Mouse (Mus musculus) lung, embryonic 14.5 days (tissue): ENCODE results near the gene Lrp5. TPM values are rescaled to one million over a fixed set of nuclear protein-coding genes. Genes with fewer than 3 reads are reported as not detected.

Experiments
- ATAC-seq: fragments of 200-750 bp; cut with Nextera tagmentation; 2 replicates; pipeline ENCODE4 v1.8.0; 2017; ENCODE audit warnings: mild to moderate bottlenecking, moderate TSS enrichment, moderate library complexity; ENCODE audit not compliant: insufficient read depth
- DNase-seq: peaks from one replicate; pipeline ENCODE4 v3.0.0-alpha.2; 2015
- H3K27ac ChIP-seq: fragments of 300-500 bp; sonication (generic); 2 replicates; pipeline ENCODE4 v1.5.1; 2014; ENCODE audit warnings: low read depth, mild to moderate bottlenecking, moderate library complexity
- H3K27me3 ChIP-seq: fragments of 300-500 bp; sonication (generic); 2 replicates; pipeline ENCODE4 v1.6.1; 2014; ENCODE audit warnings: low read length, control low read depth; ENCODE audit not compliant: insufficient read depth
- H3K36me3 ChIP-seq: fragments of 300-500 bp; sonication (generic); 2 replicates; pipeline ENCODE4 v1.6.1; 2014; ENCODE audit warnings: control low read depth; ENCODE audit not compliant: insufficient read depth
- H3K4me1 ChIP-seq: fragments of 300-500 bp; sonication (generic); 2 replicates; pipeline ENCODE4 v1.6.1; 2014; ENCODE audit warnings: antibody characterized with exemption, control low read depth; ENCODE audit not compliant: insufficient read depth
- H3K4me2 ChIP-seq: fragments of 300-500 bp; sonication (generic); 2 replicates; pipeline ENCODE4 v1.6.1; 2014; ENCODE audit warnings: mild to moderate bottlenecking
- H3K4me3 ChIP-seq: fragments of 300-500 bp; sonication (generic); 2 replicates; pipeline ENCODE4 v1.5.1; 2014; ENCODE audit warnings: low read depth, low read length
- H3K9ac ChIP-seq: fragments of 300-500 bp; sonication (generic); 2 replicates; pipeline ENCODE4 v1.6.1; 2014
- H3K9me3 ChIP-seq: fragments of 300-500 bp; sonication (generic); 2 replicates; pipeline ENCODE4 v1.6.1; 2016; ENCODE audit warnings: low read depth, low read length, control low read depth
- CTCF ChIP-seq: IDR thresholded peaks from 2 replicates; pipeline ENCODE4 v1.5.1; 2016; ENCODE audit warnings: antibody characterized with exemption, low read depth
- WGBS: fragments of 180-500 bp; shearing (Covaris S2); extraction: QIAGEN DNeasy Blood & Tissue Kit; methylation state at CpG from one replicate; pipeline ENCODE4 v1.1.7; 2014; 5-methylcytosine and 5-hydroxymethylcytosine counted together
- polyA plus RNA-seq: library from polyadenylated mRNA; unstranded; fragments of >200 nt; fragmentation: Nextera tagmentation; extraction: Ambion mirVana; gene quantifications from 2 replicates; pipeline ENCODE4 v1.2.1, GENCODE M21; 2014

The Lrp5 gene
- polyA plus RNA-seq, 1 experiment from 2014 or later = 11.4 TPM

- Histone ChIP-seq H3K9ac (no peak overlapping the region), H3K27ac (no peak overlapping the region), H3K36me3 (peaks cover 81% of the 10 kb centered on the region), H3K27me3 (no peaks in the 10 kb centered on the region), H3K4me3 (no peak overlapping the region), H3K4me2 (no peak overlapping the region), H3K4me1 (no peaks in the 10 kb centered on the region), H3K9me3 (peaks cover 4% of the 10 kb centered on the region; the same call in 1 of the 2 replicates)
- DNase-seq (no peak), ATAC-seq (no peak)
- 92% methylated on average over 3 of the region's 3 CpGs for WGBS
- no peak for TF ChIP-seq CTCF
Measured at GRCm38 (mm10) chr19:3647999-3648398, 38.4 kb downstream of the Lrp5 start.

- H3K4me1 ChIP-seq = no peaks in the 10 kb centered on the region
- H3K27ac ChIP-seq = peak overlapping the region; percentile 38; the same call in 1 of the 2 replicates
- H3K4me3 ChIP-seq = no peak overlapping the region
- peaks cover 79% of the 10 kb centered on the region for H3K36me3 ChIP-seq
- H3K9ac ChIP-seq = no peak overlapping the region
- H3K27me3 ChIP-seq = no peaks in the 10 kb centered on the region
- WGBS = 86% methylated on average over 3 of the region's 3 CpGs
- no peak overlapping the region for H3K4me2 ChIP-seq
- no peak for TF ChIP-seq CTCF
- DNase-seq (no peak), ATAC-seq (no peak)
- no peaks in the 10 kb centered on the region for H3K9me3 ChIP-seq
Measured at GRCm38 (mm10) chr19:3645813-3646212, 40.6 kb downstream of the Lrp5 start.

- Histone ChIP-seq H3K36me3 (peaks cover 80% of the 10 kb centered on the region), H3K4me1 (no peaks in the 10 kb centered on the region), H3K27me3 (no peaks in the 10 kb centered on the region), H3K27ac (no peak overlapping the region; the same call in 1 of the 2 replicates), H3K9me3 (no peaks in the 10 kb centered on the region), H3K4me3 (no peak overlapping the region), H3K9ac (no peak overlapping the region), H3K4me2 (no peak overlapping the region)
- ATAC-seq (no peak), DNase-seq (no peak)
- TF ChIP-seq CTCF = no peak
- 73% methylated on average over 4 of the region's 4 CpGs for WGBS
Measured at GRCm38 (mm10) chr19:3645318-3645717, 41.0 kb downstream of the Lrp5 start.

- peaks cover 45% of the 10 kb centered on the region for H3K36me3 ChIP-seq
- H3K27me3 ChIP-seq = no peaks in the 10 kb centered on the region
- no peak overlapping the region for H3K4me2 ChIP-seq
- no peak for TF ChIP-seq CTCF
- H3K9me3 ChIP-seq = no peaks in the 10 kb centered on the region
- no peak overlapping the region for H3K27ac ChIP-seq
- no peak for DNase-seq
- peaks cover 11% of the 10 kb centered on the region for H3K4me1 ChIP-seq
- ATAC-seq = no peak
- WGBS = 88% methylated on average over 7 of the region's 7 CpGs
- H3K9ac ChIP-seq = no peak overlapping the region
- no peak overlapping the region for H3K4me3 ChIP-seq
Measured at GRCm38 (mm10) chr19:3639561-3639960, 46.8 kb downstream of the Lrp5 start.

GRCm38 (mm10) chr19:3638698-3639097 is 47.7 kb downstream of the Lrp5 start:
- Histone ChIP-seq H3K4me3 (no peak overlapping the region), H3K4me2 (no peak overlapping the region), H3K9me3 (no peaks in the 10 kb centered on the region), H3K36me3 (peaks cover 37% of the 10 kb centered on the region), H3K27ac (peak overlapping the region; percentile 69), H3K9ac (peak overlapping the region; percentile 39), H3K4me1 (peaks cover 11% of the 10 kb centered on the region), H3K27me3 (no peaks in the 10 kb centered on the region)
- WGBS = 11% methylated on average over 8 of the region's 8 CpGs
- ATAC-seq = peak; percentile 76; the same call in 1 of the 2 replicates
- 0 out of 2 replicates have a peak, but pooled peaks have one; percentile 6 for TF ChIP-seq CTCF
- DNase-seq = peak; percentile 87

GRCm38 (mm10) chr19:3632018-3632417 is 54.3 kb downstream of the Lrp5 start:
- Histone ChIP-seq H3K27me3 (no peaks in the 10 kb centered on the region), H3K4me1 (no peaks in the 10 kb centered on the region), H3K9ac (no peak overlapping the region), H3K4me2 (no peak overlapping the region), H3K4me3 (no peak overlapping the region), H3K36me3 (peaks cover 53% of the 10 kb centered on the region), H3K9me3 (no peaks in the 10 kb centered on the region), H3K27ac (no peak overlapping the region)
- no peak for DNase-seq
- 85% methylated on average over 7 of the region's 7 CpGs for WGBS
- ATAC-seq = no peak
- TF ChIP-seq CTCF = no peak

GRCm38 (mm10) chr19:3631431-3631830 is 54.9 kb downstream of the Lrp5 start:
- no peak for TF ChIP-seq CTCF
- ATAC-seq = no peak
- no peak overlapping the region for H3K27ac ChIP-seq
- 84% methylated on average over 5 of the region's 5 CpGs for WGBS
- no peaks in the 10 kb centered on the region for H3K4me1 ChIP-seq
- H3K9ac ChIP-seq = no peak overlapping the region
- H3K27me3 ChIP-seq = no peaks in the 10 kb centered on the region
- DNase-seq = no peak
- no peak overlapping the region for H3K4me2 ChIP-seq
- H3K36me3 ChIP-seq = peaks cover 59% of the 10 kb centered on the region
- no peak overlapping the region for H3K4me3 ChIP-seq
- no peaks in the 10 kb centered on the region for H3K9me3 ChIP-seq

- H3K36me3 ChIP-seq = peaks cover 62% of the 10 kb centered on the region
- H3K9ac ChIP-seq = no peak overlapping the region
Measured at GRCm38 (mm10) chr19:3630486-3630885, 55.9 kb downstream of the Lrp5 start.

More at GRCm38 (mm10) chr19:3630486-3630885, 55.9 kb downstream of the Lrp5 start:
- Histone ChIP-seq H3K9me3 (no peaks in the 10 kb centered on the region), H3K4me3 (no peak overlapping the region), H3K4me1 (no peaks in the 10 kb centered on the region), H3K27ac (no peak overlapping the region), H3K27me3 (no peaks in the 10 kb centered on the region), H3K4me2 (no peak overlapping the region)
- no peak for TF ChIP-seq CTCF
- 66% methylated on average over 5 of the region's 5 CpGs for WGBS
- ATAC-seq (no peak), DNase-seq (no peak)
